Comparison of ENCODE assay signal across 8 mouse cellular contexts in the genomic region with DNA sequence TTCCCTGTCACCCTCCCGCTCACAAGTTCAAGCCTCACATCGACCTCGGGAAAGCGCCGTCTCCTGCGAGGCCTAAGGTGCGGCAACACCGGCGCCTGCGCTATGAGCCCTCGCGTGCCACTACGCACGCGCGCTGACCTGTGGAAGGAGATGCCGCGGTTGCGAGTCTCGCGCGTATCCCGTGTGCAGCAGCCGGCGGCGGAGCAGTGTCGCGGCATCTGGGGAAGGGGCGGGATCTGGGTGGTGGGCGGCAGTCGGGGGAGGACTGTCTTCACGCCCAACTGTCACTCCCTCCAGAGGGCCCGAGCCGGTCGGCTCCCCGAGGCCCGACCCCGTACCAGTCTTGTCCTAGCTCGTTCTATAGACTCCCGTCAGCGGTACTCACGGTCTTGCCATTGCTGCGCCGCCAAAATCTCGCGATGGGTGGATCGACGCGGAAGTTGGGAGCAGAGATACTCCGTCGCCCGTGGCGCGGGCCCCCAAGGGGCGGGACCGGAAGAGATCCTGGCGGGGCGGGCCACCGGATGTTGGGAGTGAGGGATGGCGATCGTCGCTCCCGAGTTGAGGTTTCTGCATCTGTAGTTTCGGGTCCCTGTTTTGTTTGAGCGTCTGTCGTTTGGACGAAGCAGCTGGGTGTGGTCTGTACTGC. TPM values are rescaled to one million over a fixed set of nuclear protein-coding genes. Genes with fewer than 3 reads are reported as not detected.
DNase-seq lines count a peak whose midpoint lies in the region; ATAC-seq lines count a peak whose summit lies in the region.

Gene Thap7, minus strand, starts transcription at position 497 of the 649 bp plus-strand sequence.

- H3K9ac ChIP-seq in hindbrain, embryonic 12.5 days, result peak within 1 kb of the TSS; percentile 87

- under 1% methylated on average over 67 of the region's 67 CpGs for WGBS in hindbrain, embryonic 12.5 days

- peak within 1 kb of the TSS; percentile 70 for H3K4me3 ChIP-seq in hindbrain, embryonic 12.5 days

- no peaks in the 10 kb centered on the region for H3K27me3 ChIP-seq in hindbrain, embryonic 12.5 days

- H3K36me3 ChIP-seq in hindbrain, embryonic 12.5 days, result peaks cover 33% of the 10 kb centered on the region

- peaks cover 17% of the 10 kb centered on the region for H3K4me1 ChIP-seq in hindbrain, embryonic 12.5 days

- DNase-seq in Muller cell, postnatal 12 days (ENCODE audit: inconsistent ontology term), result peak; percentile 98
- DNase-seq in cerebellum, adult 9-11 months, result peak; percentile 95
- DNase-seq in frontal cortex, postnatal 10 days (ENCODE audit: low spot score in 2 of 2), result peak; percentile 93 to 95
- DNase-seq in layer of hippocampus, postnatal 14 days (ENCODE audit: low spot score in 2 of 2), result peak; percentile 96 to 98
- peak; percentile 97 for DNase-seq in lung, postnatal 14 days
- DNase-seq in retina, adult 2 months (ENCODE audit: low read depth, low spot score), result peak; percentile 89
- DNase-seq in thymus, postnatal 36 days, result peak; percentile 96 to 98

- H3K9me3 ChIP-seq in hindbrain, embryonic 12.5 days (replicated peaks), result no peaks in the 10 kb centered on the region

- peak within 1 kb of the TSS; percentile 96 for H3K27ac ChIP-seq in hindbrain, embryonic 12.5 days

- ATAC-seq in hindbrain, embryonic 12.5 days (ENCODE audit: low FRiP score), result peak; percentile 97

- peak within 1 kb of the TSS; percentile 90 for H3K4me2 ChIP-seq in hindbrain, embryonic 12.5 days (replicated peaks)

RNA-seq across cellular contexts. Expression of gene Thap7, which starts in this region (rescaled TPM):
- 57.7 and 66.5 TPM in 2 replicates for polyA plus RNA-seq in hindbrain, embryonic 12.5 days (2016; fragmentation: Nextera tagmentation; extraction: Ambion mirVana)
- 10 to 100 TPM; 38.1 to 40.8 TPM for total RNA-seq in layer of hippocampus, postnatal 14 days (2021)

Comparison
In these comparisons a context has a peak if more than half of its experiments do, and no peak if none do; other contexts are left out.
1. Peak in every context shown above with its lines: DNase-seq, ATAC-seq, H3K4me3 ChIP-seq and H3K27ac ChIP-seq.